Mouse (Mus musculus) liver, postnatal 0 days (tissue): ENCODE results near the gene Sult3a2.

Experiments
- CTCF ChIP-seq: sonication (generic); IDR thresholded peaks from 2 replicates; pipeline ENCODE4 v1.5.1; 2016; ENCODE audit warnings: antibody characterized with exemption, low read depth
- EP300 ChIP-seq: IDR thresholded peaks from 2 replicates; pipeline ENCODE4 v1.6.1; 2016; ENCODE audit warnings: antibody characterized with exemption, low read depth, mild to moderate bottlenecking

DNA sequence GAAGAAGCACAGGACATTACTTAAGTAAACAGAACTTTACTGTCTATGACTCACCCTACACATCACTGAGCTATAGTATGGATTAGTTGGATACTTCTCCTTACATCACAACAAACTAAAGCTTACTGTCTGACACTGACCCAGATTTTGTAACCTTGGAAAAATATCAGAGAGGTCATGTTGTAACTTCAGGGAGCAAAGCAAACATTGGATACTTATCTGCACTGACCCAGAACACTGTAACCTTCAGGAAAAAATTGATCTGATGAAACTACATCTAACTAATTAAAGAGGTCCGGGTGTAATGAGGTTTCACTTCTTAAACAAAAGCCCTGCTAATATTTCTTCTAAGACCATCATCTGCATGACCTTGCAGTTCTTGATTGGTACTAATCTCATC is 30.4 kb upstream of the Sult3a2 start:
- no peak for TF ChIP-seq CTCF
- no peak for TF ChIP-seq EP300
